ENCODE assay signal across 26 mouse cellular contexts in genomic region chr15:40079872-40080271, GRCm38 (mm10). TPM values are rescaled to one million over a fixed set of nuclear protein-coding genes. Genes with fewer than 3 reads are reported as not detected.
A peak's percentile ranks its signal among the peaks of the same experiment; 100 is the strongest.
DNase-seq lines count a peak whose midpoint lies in the region; ATAC-seq and TF ChIP-seq lines count a peak whose summit lies in the region.
"Had no signal": no experiment of that assay in that cellular context is flagged by ENCODE, and none has a peak within 500 bp of the region (broad histone marks: within the 10 kb centered on the region; RNA-seq: fewer than 3 reads in every experiment).

No protein-coding gene starts in this region.

- TF ChIP-seq POLR2A in brain, embryonic 14.5 days (IDR thresholded peaks at IDR 0.05; ENCODE audit: borderline replicate concordance, extremely low read depth, insufficient read depth, insufficient read length, poor library complexity, severe bottlenecking), result no peak
- TF ChIP-seq POLR2A in thymus, adult 2 months (IDR thresholded peaks at IDR 0.05; ENCODE audit: control insufficient read depth, extremely low read depth, insufficient read depth, low read length, poor library complexity), result no peak

- no peaks in the 10 kb centered on the region for H3K9me3 ChIP-seq in embryonic facial prominence, embryonic 11.5 days (replicated peaks; ENCODE audit: control insufficient read depth, low read length)
- H3K9me3 ChIP-seq in limb, embryonic 11.5 days (ENCODE audit: control insufficient read depth, low read length), result no peaks in the 10 kb centered on the region
- H3K9me3 ChIP-seq: embryonic facial prominence, embryonic 12.5 days; forebrain, embryonic 15.5 days; hindbrain, embryonic 10.5 days had no signal

- H3K4me3 ChIP-seq in embryonic facial prominence, embryonic 11.5 days (ENCODE audit: low read depth, low read length), result no peak overlapping the region
- H3K4me3 ChIP-seq in limb, embryonic 11.5 days (ENCODE audit: low read depth, low read length), result no peak overlapping the region
- no peak overlapping the region for H3K4me3 ChIP-seq in thymus, adult 2 months (ENCODE audit: control insufficient read depth, insufficient read depth, low read length)
- H3K4me3 ChIP-seq: embryonic facial prominence, embryonic 12.5 days; forebrain, embryonic 15.5 days; heart, embryonic 12.5 days; hindbrain, embryonic 10.5 days had no signal

- no peak overlapping the region for H3K9ac ChIP-seq in embryonic facial prominence, embryonic 11.5 days (replicated peaks; ENCODE audit: low read length)
- H3K9ac ChIP-seq in limb, embryonic 11.5 days (ENCODE audit: low read length), result no peak overlapping the region
- H3K9ac ChIP-seq: embryonic facial prominence, embryonic 12.5 days; forebrain, embryonic 15.5 days; heart, embryonic 12.5 days; hindbrain, embryonic 14.5 days had no signal

- no peaks in the 10 kb centered on the region for H3K27me3 ChIP-seq in embryonic facial prominence, embryonic 11.5 days (ENCODE audit: control insufficient read depth, insufficient read depth, low read length)
- no peaks in the 10 kb centered on the region for H3K27me3 ChIP-seq in limb, embryonic 11.5 days (ENCODE audit: control insufficient read depth, insufficient read depth, low read length)
- H3K27me3 ChIP-seq in thymus, adult 2 months (ENCODE audit: control insufficient read depth, insufficient read depth, low read length), result no peaks in the 10 kb centered on the region
- H3K27me3 ChIP-seq: embryonic facial prominence, embryonic 12.5 days; forebrain, embryonic 15.5 days; heart, embryonic 12.5 days had no signal

- H3K36me3 ChIP-seq in embryonic facial prominence, embryonic 11.5 days (replicated peaks; ENCODE audit: control insufficient read depth, insufficient read depth, low read depth, low read length), result no peaks in the 10 kb centered on the region
- H3K36me3 ChIP-seq in limb, embryonic 11.5 days (ENCODE audit: control insufficient read depth, insufficient read depth, low read length), result no peaks in the 10 kb centered on the region
- no peaks in the 10 kb centered on the region for H3K36me3 ChIP-seq in thymus, adult 2 months (ENCODE audit: control insufficient read depth, insufficient read depth, low read length)
- H3K36me3 ChIP-seq: embryonic facial prominence, embryonic 12.5 days; forebrain, embryonic 15.5 days; heart, embryonic 12.5 days; hindbrain, embryonic 10.5 days had no signal

- H3K27ac ChIP-seq in embryonic facial prominence, embryonic 11.5 days (replicated peaks; ENCODE audit: low read depth, low read length), result no peak overlapping the region
- H3K27ac ChIP-seq in limb, embryonic 11.5 days (replicated peaks; ENCODE audit: low read depth, low read length), result no peak overlapping the region
- H3K27ac ChIP-seq in thymus, adult 2 months (ENCODE audit: control insufficient read depth, insufficient read depth, low read length), result no peak overlapping the region
- H3K27ac ChIP-seq: embryonic facial prominence, embryonic 12.5 days; forebrain, embryonic 15.5 days; hindbrain, embryonic 10.5 days; hindbrain, embryonic 14.5 days had no signal

- H3K4me1 ChIP-seq in embryonic facial prominence, embryonic 11.5 days (ENCODE audit: control insufficient read depth, insufficient read depth, low read length), result no peaks in the 10 kb centered on the region
- H3K4me1 ChIP-seq in limb, embryonic 11.5 days (ENCODE audit: control insufficient read depth, insufficient read depth, low read length), result 0 out of 2 replicates have a peak, but pooled peaks cover 2% of the 10 kb centered on the region
- H3K4me1 ChIP-seq in thymus, adult 2 months (replicated peaks; ENCODE audit: control insufficient read depth, insufficient read depth, low read length), result no peaks in the 10 kb centered on the region
- H3K4me1 ChIP-seq: embryonic facial prominence, embryonic 12.5 days; forebrain, embryonic 15.5 days; hindbrain, embryonic 10.5 days had no signal

- no peak for TF ChIP-seq CTCF in brain, embryonic 14.5 days (IDR thresholded peaks at IDR 0.05; ENCODE audit: borderline replicate concordance, extremely low read depth, insufficient read depth, insufficient read length)
- no peak for TF ChIP-seq CTCF in thymus, adult 2 months (IDR thresholded peaks at IDR 0.05; ENCODE audit: borderline replicate concordance, control insufficient read depth, extremely low read depth, insufficient read depth, low read length, poor library complexity)

- peak; percentile 5 for DNase-seq in embryo, embryonic 11 days
- no peak for DNase-seq in embryo, embryonic 9.5 days (ENCODE audit: extremely low spot score)
- peak; percentile 47 for DNase-seq in brain, embryonic 14.5 days (ENCODE audit: low read depth)
- peak; percentile 6 for DNase-seq in embryonic facial prominence, embryonic 11.5 days (ENCODE audit: low spot score)
- DNase-seq in limb, embryonic 11.5 days (ENCODE audit: low spot score), result peak; percentile 37
- DNase-seq in thymus, adult 2 months, result no peak
- no peak for DNase-seq in urinary bladder, postnatal 14 days (ENCODE audit: low spot score)
- DNase-seq: adrenal gland, postnatal 14 days; cerebellum, adult 18-20 months; cerebellum, adult 9-11 months; cerebellum, postnatal 36 days; gastrocnemius, postnatal 14 days had no signal

- 65% methylated on average over 6 of the region's 6 CpGs for WGBS in embryonic facial prominence, embryonic 11.5 days
- WGBS in limb, embryonic 11.5 days, result 18% methylated on average over 6 of the region's 6 CpGs
- 96% methylated on average over 6 of the region's 6 CpGs for WGBS in thymus, adult 2 months

- H3K4me2 ChIP-seq in embryonic facial prominence, embryonic 11.5 days (ENCODE audit: low read depth, low read length), result no peak overlapping the region
- no peak overlapping the region for H3K4me2 ChIP-seq in limb, embryonic 11.5 days (ENCODE audit: low read depth, severe bottlenecking)
- H3K4me2 ChIP-seq: embryonic facial prominence, embryonic 12.5 days; forebrain, embryonic 15.5 days; heart, embryonic 12.5 days; hindbrain, embryonic 14.5 days had no signal

- no peak for ATAC-seq in embryonic facial prominence, embryonic 11.5 days (replicated peaks; ENCODE audit: insufficient number of reproducible peaks, low FRiP score, low TSS enrichment, low read depth)
- no peak for ATAC-seq in limb, embryonic 11.5 days (ENCODE audit: insufficient number of reproducible peaks, low FRiP score, low TSS enrichment, low read depth)
- ATAC-seq in erythroblast, adult 5-6 weeks (replicated peaks; ENCODE audit: low FRiP score, poor library complexity, severe bottlenecking), result no peak
- ATAC-seq: forebrain, embryonic 15.5 days; intestine, embryonic 16.5 days had no signal

RNA-seq across cellular contexts. Expression of gene 9330182O14Rik, which starts 54.3 kb away (rescaled TPM):
- polyA plus RNA-seq in brain, embryonic 14.5 days (2012; rRNA removed), result not detected in 2 replicates
- not detected in 2 replicates for polyA plus RNA-seq in embryonic facial prominence, embryonic 11.5 days (2014; fragmentation: Nextera tagmentation; extraction: Ambion mirVana)
- polyA plus RNA-seq in limb, embryonic 11.5 days (2014; fragmentation: Nextera tagmentation; extraction: Ambion mirVana), result not detected in 2 replicates
- polyA plus RNA-seq in thymus, adult 2 months (2012; rRNA removed), result not detected in 2 replicates
- not detected in 2 replicates for total RNA-seq in erythroblast, adult 5-6 weeks (2015; ENCODE audit: low replicate concordance)
- total RNA-seq in erythroblast, adult 5-6 weeks (2017; ENCODE audit: low replicate concordance), result not detected in 2 replicates
- total RNA-seq: gastrocnemius, adult 18-20 months; gastrocnemius, postnatal 14 days; heart, adult 8-10 months; heart, postnatal 25 days; MEL had no signal
- polyA plus RNA-seq: C2C12; embryonic facial prominence, embryonic 12.5 days; forebrain, embryonic 15.5 days; gonadal fat pad, adult 2 months; heart, embryonic 12.5 days; heart, embryonic 16.5 days; hindbrain, embryonic 10.5 days; hindbrain, embryonic 14.5 days; intestine, embryonic 16.5 days had no signal

Comparison
In these comparisons a context has a peak if more than half of its experiments do, and no peak if none do; other contexts are left out.
1. DNase-seq: peak in embryo, embryonic 11 days (single experiment), brain, embryonic 14.5 days (single experiment), embryonic facial prominence, embryonic 11.5 days (single experiment) and limb, embryonic 11.5 days (single experiment); none in embryo, embryonic 9.5 days (single experiment), thymus, adult 2 months (single experiment) and urinary bladder, postnatal 14 days (single experiment).